Mouse (Mus musculus) CH12F3 (cell line): Measurements from ENCODE around the gene Ogdhl.
"Not testable (repeated sequence)": the region's sequence is repeated elsewhere in the genome, so short reads cannot be mapped to it uniquely, and the experiment has no call there.

ENCODE experiments used
- in situ Hi-C: fragments of 300-500 bp; cut with MboI; formaldehyde crosslinking; loops from 2 replicates; pipeline ENCODE4 v1.14.3; 2020; ENCODE audit warnings: low sequenced_read_pairs

Gene Ogdhl

GRCm38 (mm10) chr14:32321732-32322685 is at the start of gene Ogdhl:
Gene Ogdhl (plus strand): TSS chr14:32322019.
- in situ Hi-C loops, result no loop called here

- in situ Hi-C loops, result no loop called here
These were observed 20.2 kb upstream of the Ogdhl start for GRCm38 (mm10) chr14:32301622-32302021.

GRCm38 (mm10) chr14:32302423-32302822 is 19.4 kb upstream of the Ogdhl start:
- in situ Hi-C loops, result no loop called here

GRCm38 (mm10) chr14:32304921-32305320 is 16.9 kb upstream of the Ogdhl start:
- in situ Hi-C loops, result no loop called here

- in situ Hi-C loops, result loop anchor here (10.0 kb wide), 1 partner anchor 165 kb away; no protein-coding TSS in a partner anchor
These were observed 11.9 kb upstream of the Ogdhl start for GRCm38 (mm10) chr14:32309876-32310275.

- in situ Hi-C loops, result loop anchor here (10.0 kb wide), 1 partner anchor 163 kb away; no protein-coding TSS in a partner anchor
These were observed 10.3 kb upstream of the Ogdhl start for GRCm38 (mm10) chr14:32311381-32312035.

GRCm38 (mm10) chr14:32317822-32318221 is 4.0 kb upstream of the Ogdhl start:
- in situ Hi-C loops, result loop anchor here (10.0 kb wide), 1 partner anchor 157 kb away; no protein-coding TSS in a partner anchor

- in situ Hi-C loops, result no loop called here
These were observed 1.4 kb downstream of the Ogdhl start for GRCm38 (mm10) chr14:32323221-32323620.

- in situ Hi-C loops, result no loop called here
These were observed 5.5 kb downstream of the Ogdhl start for GRCm38 (mm10) chr14:32327366-32327765.

- in situ Hi-C loops, result no loop called here
These were observed 11.0 kb downstream of the Ogdhl start for GRCm38 (mm10) chr14:32332515-32333445.

- in situ Hi-C loops, result no loop called here
These were observed 14.2 kb downstream of the Ogdhl start for GRCm38 (mm10) chr14:32336021-32336420.

GRCm38 (mm10) chr14:32336547-32336946 is 14.7 kb downstream of the Ogdhl start:
- in situ Hi-C loops, result no loop called here

GRCm38 (mm10) chr14:32341823-32342222 is 20.0 kb downstream of the Ogdhl start:
- in situ Hi-C loops, result no loop called here

- in situ Hi-C loops, result no loop called here
These were observed 22.4 kb downstream of the Ogdhl start for GRCm38 (mm10) chr14:32344176-32344575.

GRCm38 (mm10) chr14:32344694-32345093 is 22.9 kb downstream of the Ogdhl start:
- in situ Hi-C loops, result no loop called here

GRCm38 (mm10) chr14:32347307-32347706 is 25.5 kb downstream of the Ogdhl start:
- in situ Hi-C loops, result no loop called here

GRCm38 (mm10) chr14:32351181-32351920 is 29.5 kb downstream of the Ogdhl start:
- in situ Hi-C loops, result not testable (repeated sequence)

- in situ Hi-C loops, result no loop called here
These were observed 42.5 kb downstream of the Ogdhl start for GRCm38 (mm10) chr14:32364359-32364758.

- in situ Hi-C loops, result no loop called here
These were observed 47.9 kb downstream of the Ogdhl start for GRCm38 (mm10) chr14:32369756-32370155.

- in situ Hi-C loops, result no loop called here
These were observed 50.7 kb downstream of the Ogdhl start for GRCm38 (mm10) chr14:32372510-32372909.
